In genomic region chr14:80901346-80901745, GRCm38 (mm10) we compare ENCODE assay signal across 7 mouse cellular contexts.
DNase-seq lines count a peak whose midpoint lies in the region; ATAC-seq lines count a peak whose summit lies in the region.

No protein-coding gene starts in this region.

- H3K27ac ChIP-seq in limb, embryonic 12.5 days = peak overlapping the region; percentile 47; the same call in 1 of the 2 replicates
- H3K27ac ChIP-seq in intestine, embryonic 16.5 days (ENCODE audit: low read length) = no peak overlapping the region

- H3K4me3 ChIP-seq in limb, embryonic 12.5 days (replicated peaks) = no peak overlapping the region
- H3K4me3 ChIP-seq in intestine, embryonic 16.5 days (ENCODE audit: low read length) = no peak overlapping the region

- H3K36me3 ChIP-seq in limb, embryonic 12.5 days = no peaks in the 10 kb centered on the region
- no peaks in the 10 kb centered on the region for H3K36me3 ChIP-seq in intestine, embryonic 16.5 days (ENCODE audit: control insufficient read depth, insufficient read depth, low read length)

- H3K9me3 ChIP-seq in limb, embryonic 12.5 days = no peaks in the 10 kb centered on the region
- no peaks in the 10 kb centered on the region for H3K9me3 ChIP-seq in intestine, embryonic 16.5 days (ENCODE audit: control insufficient read depth, low read length)

- 54% methylated on average over 10 of the region's 10 CpGs for WGBS in limb, embryonic 12.5 days
- 65% methylated on average over 10 of the region's 10 CpGs for WGBS in intestine, embryonic 16.5 days

- H3K9ac ChIP-seq in limb, embryonic 12.5 days (replicated peaks) = no peak overlapping the region
- H3K9ac ChIP-seq in intestine, embryonic 16.5 days (ENCODE audit: low read depth, low read length) = no peak overlapping the region

- H3K4me2 ChIP-seq in limb, embryonic 12.5 days = peak overlapping the region; percentile 36
- no peak overlapping the region for H3K4me2 ChIP-seq in intestine, embryonic 16.5 days (ENCODE audit: low read depth, low read length)

- no peaks in the 10 kb centered on the region; the same call in 1 of the 2 replicates for H3K4me1 ChIP-seq in limb, embryonic 12.5 days (replicated peaks)
- no peaks in the 10 kb centered on the region for H3K4me1 ChIP-seq in intestine, embryonic 16.5 days (ENCODE audit: control insufficient read depth, insufficient read depth, low read length)

- DNase-seq in lung, postnatal 36 days = peak; percentile 3
- no peak for DNase-seq in lung, postnatal 25 days (ENCODE audit: low spot score)
- peak; percentile 9 for DNase-seq in gastrocnemius, postnatal 14 days
- DNase-seq in urinary bladder, adult 18-20 months (ENCODE audit: low spot score in 2 of 2) = no peak
- no peak for DNase-seq in thymus, postnatal 36 days

- no peak; the same call in 1 of the 2 replicates for ATAC-seq in limb, embryonic 12.5 days (ENCODE audit: insufficient number of reproducible peaks, insufficient read depth, low FRiP score, low TSS enrichment, low read depth)
- no peak for ATAC-seq in intestine, embryonic 16.5 days

- intact Hi-C loops in gastrocnemius, postnatal 14 days (cut with DNase I; ENCODE audit: low total_unique reads) = no loop called here

- no peaks in the 10 kb centered on the region for H3K27me3 ChIP-seq in limb, embryonic 12.5 days
- H3K27me3 ChIP-seq in intestine, embryonic 16.5 days (replicated peaks; ENCODE audit: control insufficient read depth, insufficient read depth, low read length) = no peaks in the 10 kb centered on the region

Comparison
In these comparisons a context has a peak if more than half of its experiments do, and no peak if none do; other contexts are left out.
1. DNase-seq: peak in lung, postnatal 36 days (single experiment) and gastrocnemius, postnatal 14 days (single experiment); none in lung, postnatal 25 days (single experiment), urinary bladder, adult 18-20 months (0 of 2) and thymus, postnatal 36 days (0 of 2).